Comparison of ENCODE assay signal across 25 mouse cellular contexts in the genomic region with DNA sequence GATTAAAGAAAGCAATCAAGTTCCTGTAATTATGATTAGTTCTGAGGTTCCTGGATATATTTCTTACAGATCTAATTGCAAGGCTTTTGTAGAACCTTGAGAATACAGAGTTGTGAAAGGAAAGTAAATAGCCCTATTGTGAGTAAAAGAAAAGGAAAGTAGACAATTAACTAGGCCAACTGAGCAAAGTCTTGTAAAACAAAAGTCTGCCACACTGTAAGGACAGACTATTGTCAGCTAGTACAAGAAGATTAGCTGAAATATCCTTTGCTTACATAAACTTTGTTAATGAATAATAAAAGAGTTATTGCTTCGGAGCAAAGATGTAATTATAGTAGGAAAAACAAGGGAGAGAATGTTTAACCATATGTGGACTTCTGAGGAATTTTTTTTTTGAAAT. TPM values are rescaled to one million over a fixed set of nuclear protein-coding genes. Genes with fewer than 3 reads are reported as not detected.
"Had no signal": no experiment of that assay in that cellular context is flagged by ENCODE, and none has a peak within 500 bp of the region (broad histone marks: within the 10 kb centered on the region; RNA-seq: fewer than 3 reads in every experiment).

No protein-coding gene starts in this region.

- H3K4me3 ChIP-seq: gastrocnemius, adult 2 months; heart, adult 2 months; heart, embryonic 13.5 days; heart, embryonic 15.5 days; hindbrain, embryonic 13.5 days; hindbrain, embryonic 15.5 days; kidney, embryonic 15.5 days; layer of hippocampus, adult 2 months; left cerebral cortex, adult 2 months; limb, embryonic 13.5 days; limb, embryonic 15.5 days; liver, embryonic 12.5 days had no signal

- H3K9me3 ChIP-seq: heart, embryonic 15.5 days; hindbrain, embryonic 13.5 days; hindbrain, embryonic 15.5 days; kidney, embryonic 15.5 days; limb, embryonic 13.5 days; limb, embryonic 15.5 days; liver, embryonic 12.5 days had no signal

- DNase-seq: gastrocnemius, adult 2 months; gastrocnemius, postnatal 10 days; gastrocnemius, postnatal 25 days; heart, adult 2 months; heart, postnatal 14 days; heart, postnatal 36 days; kidney, adult 18-20 months; kidney, postnatal 25 days; kidney, postnatal 4 days; left cerebral cortex, postnatal 4 days had no signal

- H3K27ac ChIP-seq: gastrocnemius, adult 2 months; heart, adult 2 months; heart, embryonic 13.5 days; heart, embryonic 15.5 days; hindbrain, embryonic 13.5 days; hindbrain, embryonic 15.5 days; hindbrain, postnatal 0 days; kidney, embryonic 15.5 days; kidney, postnatal 0 days; layer of hippocampus, adult 2 months; left cerebral cortex, adult 2 months; limb, embryonic 13.5 days; limb, embryonic 15.5 days; liver, embryonic 12.5 days; liver, embryonic 14.5 days had no signal

- H3K27me3 ChIP-seq: heart, embryonic 13.5 days; heart, embryonic 15.5 days; hindbrain, embryonic 13.5 days; hindbrain, embryonic 15.5 days; kidney, embryonic 15.5 days; limb, embryonic 13.5 days; limb, embryonic 15.5 days; liver, embryonic 12.5 days had no signal

- H3K36me3 ChIP-seq: heart, embryonic 13.5 days; heart, embryonic 15.5 days; hindbrain, embryonic 13.5 days; hindbrain, embryonic 15.5 days; kidney, embryonic 15.5 days; limb, embryonic 13.5 days; limb, embryonic 15.5 days; liver, embryonic 12.5 days had no signal

- H3K9ac ChIP-seq: heart, embryonic 13.5 days; heart, embryonic 15.5 days; hindbrain, embryonic 13.5 days; hindbrain, embryonic 15.5 days; kidney, embryonic 15.5 days; limb, embryonic 13.5 days; limb, embryonic 15.5 days; liver, embryonic 12.5 days; liver, embryonic 14.5 days had no signal

- H3K4me1 ChIP-seq: heart, embryonic 13.5 days; heart, embryonic 15.5 days; hindbrain, embryonic 13.5 days; hindbrain, embryonic 15.5 days; kidney, embryonic 15.5 days; limb, embryonic 13.5 days; limb, embryonic 15.5 days; liver, embryonic 12.5 days had no signal

- ATAC-seq: hindbrain, postnatal 0 days; liver, embryonic 12.5 days had no signal

- H3K4me2 ChIP-seq: heart, embryonic 11.5 days; heart, embryonic 13.5 days; heart, embryonic 15.5 days; hindbrain, embryonic 13.5 days; hindbrain, embryonic 15.5 days; kidney, embryonic 15.5 days; limb, embryonic 13.5 days; limb, embryonic 15.5 days; liver, embryonic 12.5 days had no signal

RNA-seq across cellular contexts. Expression of a gene that starts 25.2 kb away (rescaled TPM):
- total RNA-seq: gastrocnemius, adult 2 months; heart, adult 2 months; left cerebral cortex, adult 2 months had no signal
- polyA plus RNA-seq: heart, adult 2 months; liver, adult 2 months had no signal
